Mouse (Mus musculus) MEL (cell line): Measurements from ENCODE around the gene Slc38a7. TPM values are rescaled to one million over a fixed set of nuclear protein-coding genes. Genes with fewer than 3 reads are reported as not detected.

Experiments used
- DNase-seq: peaks from one replicate; pipeline ENCODE4 v3.0.0; 2011; ENCODE audit warnings: low read depth, low spot score
- H3K27ac ChIP-seq: 2 replicates; pipeline ENCODE4 v1.5.1; 2012; ENCODE audit warnings: low read depth, mild to moderate bottlenecking, control low read depth, low read length, moderate library complexity; ENCODE audit not compliant: control insufficient read depth
- H3K27me3 ChIP-seq, 2 experiments: fragments of 150-350 bp in 1 of 2; sonication (generic) in 1 of 2; 2 replicates each; pipeline ENCODE4 v1.6.1; 2012; ENCODE audit warnings: low read length in 2 of 2, mild to moderate bottlenecking in 2 of 2, improper control_type of control experiment in 1 of 2, moderate library complexity in 1 of 2; ENCODE audit not compliant: insufficient read depth in 2 of 2, control insufficient read depth in 1 of 2
- H3K36me3 ChIP-seq, 2 experiments: 2 replicates each; pipeline ENCODE4 v1.6.1; 2012 to 2014; ENCODE audit warnings: low read length in 2 of 2, improper control_type of control experiment in 1 of 2, inconsistent platforms in 1 of 2, mild to moderate bottlenecking in 1 of 2; ENCODE audit not compliant: insufficient read depth in 2 of 2, control insufficient read depth in 1 of 2
- H3K4me1 ChIP-seq, 2 experiments: fragments of 150-350 bp in 1 of 2; sonication (generic) in 1 of 2; 2 replicates each; pipeline ENCODE4 v1.6.1; 2012; ENCODE audit warnings: low read length in 2 of 2, improper control_type of control experiment in 1 of 2, mild to moderate bottlenecking in 1 of 2; ENCODE audit not compliant: insufficient read depth in 2 of 2, control insufficient read depth in 1 of 2
- H3K4me3 ChIP-seq, 2 experiments: fragments of 150-350 bp in 1 of 2; sonication (generic) in 1 of 2; 2 replicates each; pipeline ENCODE4 v1.5.1; 2012; ENCODE audit warnings: low read depth in 2 of 2, low read length in 2 of 2, mild to moderate bottlenecking in 2 of 2, moderate library complexity in 2 of 2, control low read depth in 1 of 2, improper control_type of control experiment in 1 of 2; ENCODE audit not compliant: control insufficient read depth in 1 of 2, insufficient read depth in 1 of 2
- H3K79me2 ChIP-seq: 2 replicates; pipeline ENCODE4 v1.6.1; 2012; ENCODE audit warnings: mild to moderate bottlenecking, low read length, moderate library complexity; ENCODE audit not compliant: control insufficient read depth, poor library complexity, insufficient read depth
- H3K9ac ChIP-seq: 2 replicates; pipeline ENCODE4 v1.6.1; 2012; ENCODE audit warnings: low read depth, mild to moderate bottlenecking, control low read depth, low read length, moderate library complexity; ENCODE audit not compliant: control insufficient read depth, poor library complexity, severe bottlenecking
- H3K9me3 ChIP-seq: fragments of 150-350 bp; sonication (generic); replicated peaks from 2 replicates; pipeline ENCODE4 v1.6.1; 2012; ENCODE audit warnings: mild to moderate bottlenecking, low read length, improper control_type of control experiment, moderate library complexity; ENCODE audit not compliant: insufficient read depth
- CHD1 ChIP-seq: IDR thresholded peaks from 2 replicates; pipeline ENCODE4 v1.6.1; 2012; ENCODE audit warnings: low read depth, mild to moderate bottlenecking, inconsistent platforms, low read length, improper control_type of control experiment
- CHD2 ChIP-seq: IDR thresholded peaks from 2 replicates; pipeline ENCODE4 v1.6.1; 2011; ENCODE audit warnings: low read length, improper control_type of control experiment
- E2F4 ChIP-seq: IDR thresholded peaks from 2 replicates; pipeline ENCODE4 v1.6.1; 2011; ENCODE audit warnings: low read depth, low read length, improper control_type of control experiment, borderline replicate concordance
- ELF1 ChIP-seq: IDR thresholded peaks from 2 replicates; pipeline ENCODE4 v1.6.1; 2014; ENCODE audit warnings: low read depth, mild to moderate bottlenecking, inconsistent platforms, low read length, improper control_type of control experiment, moderate library complexity
- ETS1 ChIP-seq: IDR thresholded peaks from 2 replicates; pipeline ENCODE4 v1.6.1; 2012; ENCODE audit warnings: low read depth, mild to moderate bottlenecking, inconsistent platforms, low read length, improper control_type of control experiment, moderate library complexity
- GATA1 ChIP-seq: IDR thresholded peaks from 2 replicates; pipeline ENCODE4 v1.6.1; 2011; ENCODE audit warnings: low read depth, low read length, improper control_type of control experiment
- HCFC1 ChIP-seq: IDR thresholded peaks from 2 replicates; pipeline ENCODE4 v1.6.1; 2012; ENCODE audit warnings: low read depth, mild to moderate bottlenecking, inconsistent platforms, low read length, improper control_type of control experiment, moderate library complexity
- KAT2A ChIP-seq: conservative IDR thresholded peaks from 2 replicates; pipeline ENCODE4 v1.6.1; 2012; ENCODE audit warnings: low read depth, low read length, improper control_type of control experiment, inconsistent platforms
- MAFK ChIP-seq: IDR thresholded peaks from 2 replicates; pipeline ENCODE4 v1.6.1; 2011; ENCODE audit warnings: low read depth, mild to moderate bottlenecking, low read length, improper control_type of control experiment, borderline replicate concordance
- MAZ ChIP-seq: IDR thresholded peaks from 2 replicates; pipeline ENCODE4 v1.6.1; 2012; ENCODE audit warnings: low read depth, mild to moderate bottlenecking, inconsistent platforms, low read length, improper control_type of control experiment
- MXI1 ChIP-seq: IDR thresholded peaks from 2 replicates; pipeline ENCODE4 v1.6.1; 2011; ENCODE audit warnings: mild to moderate bottlenecking, low read depth, low read length, improper control_type of control experiment
- MYB ChIP-seq: IDR thresholded peaks from 2 replicates; pipeline ENCODE4 v1.6.1; 2011; ENCODE audit warnings: mild to moderate bottlenecking, low read depth, low read length, improper control_type of control experiment
- MYC ChIP-seq: IDR thresholded peaks from 2 replicates; pipeline ENCODE4 v1.6.1; 2011; ENCODE audit warnings: low read depth, mild to moderate bottlenecking, low read length, improper control_type of control experiment, moderate library complexity
- NELFE ChIP-seq: IDR thresholded peaks from 2 replicates; pipeline ENCODE4 v1.6.1; 2011; ENCODE audit warnings: low read depth, low read length, improper control_type of control experiment
- NRF1 ChIP-seq: IDR thresholded peaks from 2 replicates; pipeline ENCODE4 v1.6.1; 2014; ENCODE audit warnings: low read depth, mild to moderate bottlenecking, inconsistent platforms, low read length, improper control_type of control experiment, moderate library complexity; ENCODE audit not compliant: poor library complexity, insufficient read depth, severe bottlenecking
- RAD21 ChIP-seq: IDR thresholded peaks from 2 replicates; pipeline ENCODE4 v1.6.1; 2011; ENCODE audit warnings: mild to moderate bottlenecking, low read depth, low read length, improper control_type of control experiment
- SIN3A ChIP-seq: IDR thresholded peaks from 2 replicates; pipeline ENCODE4 v1.6.1; 2012; ENCODE audit warnings: low read length, improper control_type of control experiment, inconsistent platforms
- SMC3 ChIP-seq: IDR thresholded peaks from 2 replicates; pipeline ENCODE4 v1.6.1; 2011; ENCODE audit warnings: low read depth, low read length, improper control_type of control experiment
- USF1 ChIP-seq: IDR thresholded peaks from 2 replicates; pipeline ENCODE4 v1.6.1; 2014; ENCODE audit warnings: low read depth, mild to moderate bottlenecking, inconsistent platforms, low read length, improper control_type of control experiment, moderate library complexity
- ZNF384 ChIP-seq: IDR thresholded peaks from 2 replicates; pipeline ENCODE4 v1.6.1; 2012; ENCODE audit warnings: low read depth, mild to moderate bottlenecking, inconsistent platforms, low read length, improper control_type of control experiment
- polyA plus RNA-seq, 2 experiments: library from polyadenylated mRNA; stranded (reverse) in 1 of 2; unstranded in 1 of 2; fragments of >175 nt in 1 of 2; fragments of >200 nt in 1 of 2; gene quantifications; 2 replicates each; pipeline versions ENCODE4 v1.2.1 to v1.2.4; 2012; ENCODE audit warnings: low replicate concordance in 2 of 2, low read depth in 1 of 2; ENCODE audit not compliant: insufficient read length in 2 of 2, insufficient read depth in 1 of 2, missing spikeins in 1 of 2
- total RNA-seq: library from RNA; depleted of rRNA; stranded (reverse); fragments of 300-350 nt; gene quantifications from 2 replicates; pipeline ENCODE4 v1.2.3, GENCODE M21; 2012

Gene Slc38a7
- total and polyA plus RNA-seq, 3 experiments = 2.5 to 6.5 TPM; not detected in 1

- peaks cover 5 to 28% of the 10 kb centered on the region in 2 experiments; a peak in 3 of 4 replicates for H3K36me3 ChIP-seq
Measured at GRCm38 (mm10) chr8:95809116-95809515, 44.2 kb downstream of the Slc38a7 start.

GRCm38 (mm10) chr8:95808631-95809030, 44.7 kb downstream of the Slc38a7 start:
- DNase-seq = no peak
- H3K27ac ChIP-seq = no peak overlapping the region
- peaks cover 38% of the 10 kb centered on the region for H3K79me2 ChIP-seq
- peaks cover 7 to 31% of the 10 kb centered on the region in 2 experiments; a peak in 3 of 4 replicates for H3K36me3 ChIP-seq
- H3K27me3 ChIP-seq = no peaks in the 10 kb centered on the region
- H3K9ac ChIP-seq = no peak overlapping the region
- no peak for TF ChIP-seq USF1
- TF ChIP-seq ELF1 = no peak
- no peak for TF ChIP-seq E2F4
- no peak for TF ChIP-seq RAD21
- TF ChIP-seq NRF1 = no peak
- no peak for TF ChIP-seq MYC
- TF ChIP-seq GATA1 = no peak
- TF ChIP-seq SMC3 = no peak
- no peak for TF ChIP-seq NELFE
- TF ChIP-seq ZNF384 = no peak
- TF ChIP-seq ETS1 = no peak
- no peak for TF ChIP-seq MAZ
- H3K4me3 ChIP-seq = no peak overlapping the region
- peaks cover 12 to 27% of the 10 kb centered on the region in 2 experiments for H3K4me1 ChIP-seq
- no peaks in the 10 kb centered on the region for H3K9me3 ChIP-seq

More at GRCm38 (mm10) chr8:95809116-95809515, 44.2 kb downstream of the Slc38a7 start:
- DNase-seq = no peak
- Histone ChIP-seq H3K27me3 (no peaks in the 10 kb centered on the region), H3K9me3 (no peaks in the 10 kb centered on the region), H3K79me2 (peaks cover 33% of the 10 kb centered on the region), H3K9ac (no peak overlapping the region), H3K27ac (no peak overlapping the region), H3K4me3 (no peak overlapping the region), H3K4me1 (peaks cover 12 to 27% of the 10 kb centered on the region in 2 experiments)
- no peak for TF ChIP-seq MYC
- TF ChIP-seq MAFK = no peak
- TF ChIP-seq CHD2 = no peak
- no peak for TF ChIP-seq MYB
- no peak for TF ChIP-seq CHD1
- no peak for TF ChIP-seq SIN3A
- no peak for TF ChIP-seq ELF1
- no peak for TF ChIP-seq KAT2A
- TF ChIP-seq NRF1 = no peak
- TF ChIP-seq USF1 = no peak
- no peak for TF ChIP-seq SMC3
- TF ChIP-seq GATA1 = no peak
- TF ChIP-seq HCFC1 = no peak
- TF ChIP-seq ZNF384 = no peak
- TF ChIP-seq MXI1 = no peak
- no peak for TF ChIP-seq ETS1
